Mouse (Mus musculus) heart, adult 8-10 months (tissue): Measurements from ENCODE around the gene Hoxa9. TPM values are rescaled to one million over a fixed set of nuclear protein-coding genes. Genes with fewer than 3 reads are reported as not detected.

Experiments
- DNase-seq: peaks from one replicate; pipeline ENCODE4 v3.0.0; 2022; ENCODE audit warnings: low spot score
- total RNA-seq, 4 experiments: library from RNA; stranded (reverse); gene quantifications; 2 replicates each; pipeline ENCODE4 v1.2.4; 2022

Hoxa9 gene
- total RNA-seq, 4 experiments from 2014 or later = not detected

DNA sequence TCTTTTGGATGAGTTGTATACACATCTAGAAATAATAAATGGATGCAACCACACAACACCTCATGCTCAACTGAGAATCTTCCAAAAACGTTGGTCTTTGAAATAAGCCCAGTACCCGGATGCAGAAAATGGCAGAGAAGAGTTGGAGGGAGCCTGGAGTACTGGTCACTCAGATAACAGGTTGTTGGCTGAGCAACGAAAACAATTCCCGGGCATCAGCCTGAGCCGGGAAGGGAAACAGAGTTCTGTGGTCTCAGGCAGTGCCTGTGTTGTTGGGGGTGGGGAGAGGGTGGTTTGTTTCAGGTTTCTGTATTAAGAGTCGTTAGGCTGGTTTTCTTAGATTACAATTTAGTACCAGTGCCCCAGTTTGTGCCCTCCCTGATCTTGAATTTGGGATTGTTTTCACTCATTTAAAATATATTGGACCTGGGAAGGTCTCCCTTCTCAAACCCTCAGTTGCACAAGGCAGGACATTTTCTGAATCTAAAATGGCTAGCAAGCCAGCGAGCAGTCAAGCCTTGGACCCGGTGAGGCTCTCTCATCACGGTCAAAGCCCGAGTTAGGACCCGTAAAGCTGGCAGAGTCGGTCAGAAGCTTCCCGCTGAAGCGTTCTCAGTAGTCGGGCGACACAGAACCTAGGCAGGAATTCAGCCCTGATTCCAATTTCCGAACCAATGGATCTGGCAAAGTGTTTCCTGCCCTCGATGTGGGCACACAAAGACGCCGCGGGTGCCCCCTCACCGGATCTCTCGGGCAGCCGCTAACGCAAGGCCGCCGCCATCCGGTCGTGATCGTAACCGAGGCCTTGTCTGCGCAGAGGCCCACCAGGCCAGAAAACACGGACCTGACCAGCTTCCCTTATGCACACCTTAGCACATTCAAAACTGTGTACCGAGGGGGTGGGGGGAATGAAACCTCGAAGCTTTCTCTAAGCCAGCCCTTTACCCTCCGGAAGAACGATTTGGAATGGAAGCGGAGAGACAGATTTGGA is 2.1 kb downstream of the Hoxa9 start:
- no peak for DNase-seq

DNA sequence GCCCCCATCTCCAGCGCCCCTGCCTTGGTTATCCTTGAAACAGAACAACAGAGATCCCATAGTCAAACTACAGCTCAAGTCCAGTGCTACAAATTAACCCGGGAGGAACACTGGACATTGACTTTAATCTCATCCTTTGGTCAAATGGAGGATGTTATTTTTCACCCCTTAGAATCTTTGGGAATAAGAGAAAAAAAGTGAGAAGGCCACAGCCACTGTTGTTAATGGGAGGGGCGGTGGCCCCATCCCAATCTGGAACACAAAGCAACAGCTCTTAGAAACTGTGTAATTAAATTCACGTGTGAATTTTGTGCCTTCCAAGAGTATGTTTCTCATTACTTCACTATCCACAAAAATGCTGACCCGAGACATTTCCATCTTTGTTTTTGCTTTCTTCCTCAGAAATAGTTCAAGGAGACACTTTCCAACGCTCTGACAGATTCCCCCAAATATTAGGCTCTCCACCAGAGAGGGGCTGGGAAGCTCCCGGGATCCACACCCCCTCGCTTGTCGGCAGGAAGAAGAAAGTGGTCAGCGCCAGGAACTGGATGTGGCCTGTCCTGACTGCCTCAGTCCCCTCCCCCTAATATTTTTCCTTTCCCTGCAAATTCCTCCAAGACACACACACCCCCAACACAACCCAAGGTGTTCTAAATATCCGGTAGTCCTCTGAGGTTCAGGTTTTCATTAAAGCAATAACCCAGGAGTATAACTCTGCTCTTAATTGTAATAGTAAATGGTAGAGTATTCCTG is 3.2 kb downstream of the Hoxa9 start:
- DNase-seq = no peak

DNA sequence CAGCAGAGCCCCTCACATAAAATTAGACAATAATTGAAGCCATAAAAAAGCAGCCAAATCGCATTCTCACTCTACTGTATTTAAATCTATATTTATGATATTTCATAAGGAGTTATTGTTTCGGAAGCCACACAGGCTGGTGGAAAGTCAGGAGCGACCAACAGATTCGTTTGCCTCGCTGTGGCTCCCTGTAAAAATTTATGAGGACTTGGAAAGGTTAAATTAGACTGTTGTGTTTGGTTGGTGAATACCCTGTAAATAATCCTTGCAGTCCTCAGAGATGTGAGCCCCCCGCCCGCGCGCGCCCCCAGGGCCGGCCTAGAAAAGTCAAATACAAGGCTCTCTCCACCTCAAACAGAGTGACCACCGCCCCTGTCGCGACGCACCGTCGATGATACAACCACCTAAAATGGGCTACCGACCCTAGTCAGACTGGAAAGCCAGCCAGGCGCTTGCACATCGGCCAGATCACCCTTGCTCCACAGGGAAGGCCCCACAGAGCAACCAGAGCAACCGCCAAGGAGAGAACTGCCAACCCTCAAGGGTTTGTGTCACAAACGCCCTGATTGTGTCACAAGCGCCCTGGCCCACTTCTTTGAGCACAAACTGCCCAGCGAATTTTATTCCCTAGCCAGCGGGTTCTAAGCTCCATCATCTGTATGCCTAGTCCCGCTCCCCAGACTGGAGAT is 4.2 kb downstream of the Hoxa9 start:
- no peak for DNase-seq

DNA sequence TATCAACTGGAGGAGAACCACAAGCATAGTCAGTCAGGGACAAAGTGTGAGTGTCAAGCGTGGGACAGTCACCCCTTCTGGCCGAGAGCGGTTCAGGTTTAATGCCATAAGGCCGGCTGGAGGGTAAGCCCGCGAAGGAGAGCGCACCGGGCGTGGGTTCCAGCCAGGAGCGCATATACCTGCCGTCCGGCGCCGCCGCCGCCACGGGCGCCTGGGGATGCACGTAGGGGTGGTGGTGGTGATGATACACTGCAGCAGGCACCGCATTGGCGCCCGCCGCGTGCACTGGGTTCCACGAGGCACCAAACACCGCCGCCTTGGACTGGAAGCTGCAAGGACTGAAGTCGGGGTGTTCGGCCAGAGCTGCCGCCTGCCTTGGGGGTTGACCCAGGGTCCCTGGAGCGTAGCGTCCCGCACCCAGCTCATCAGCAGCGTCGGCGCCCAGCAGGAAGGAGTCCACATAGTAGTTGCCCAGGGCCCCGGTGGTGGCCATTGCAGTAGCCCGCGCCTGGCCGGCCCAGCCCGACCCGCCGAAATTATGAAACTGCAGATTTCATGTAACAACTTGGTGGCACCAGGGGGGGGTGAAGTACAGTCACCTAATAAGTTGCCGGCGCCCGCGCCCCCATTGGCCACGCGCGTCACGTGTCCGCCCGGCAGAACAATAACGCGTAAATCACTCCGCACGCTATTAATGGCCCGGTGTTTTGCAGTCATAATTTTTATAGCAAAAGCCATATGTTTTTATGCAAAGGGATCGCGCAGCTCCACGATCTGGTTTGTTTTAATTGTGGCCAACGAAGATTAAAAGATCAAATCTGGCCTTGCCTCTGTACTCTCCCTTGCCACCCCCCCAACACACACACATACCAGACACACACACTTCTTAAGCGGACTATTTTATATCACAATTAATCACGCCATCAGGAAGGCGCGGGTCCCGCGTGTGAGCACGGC is 5.0 kb downstream of the Hoxa9 start:
- no peak for DNase-seq

- DNase-seq = no peak
These were observed 5.8 kb downstream of the Hoxa9 start for GRCm38 (mm10) chr6:52224895-52225611.

DNA sequence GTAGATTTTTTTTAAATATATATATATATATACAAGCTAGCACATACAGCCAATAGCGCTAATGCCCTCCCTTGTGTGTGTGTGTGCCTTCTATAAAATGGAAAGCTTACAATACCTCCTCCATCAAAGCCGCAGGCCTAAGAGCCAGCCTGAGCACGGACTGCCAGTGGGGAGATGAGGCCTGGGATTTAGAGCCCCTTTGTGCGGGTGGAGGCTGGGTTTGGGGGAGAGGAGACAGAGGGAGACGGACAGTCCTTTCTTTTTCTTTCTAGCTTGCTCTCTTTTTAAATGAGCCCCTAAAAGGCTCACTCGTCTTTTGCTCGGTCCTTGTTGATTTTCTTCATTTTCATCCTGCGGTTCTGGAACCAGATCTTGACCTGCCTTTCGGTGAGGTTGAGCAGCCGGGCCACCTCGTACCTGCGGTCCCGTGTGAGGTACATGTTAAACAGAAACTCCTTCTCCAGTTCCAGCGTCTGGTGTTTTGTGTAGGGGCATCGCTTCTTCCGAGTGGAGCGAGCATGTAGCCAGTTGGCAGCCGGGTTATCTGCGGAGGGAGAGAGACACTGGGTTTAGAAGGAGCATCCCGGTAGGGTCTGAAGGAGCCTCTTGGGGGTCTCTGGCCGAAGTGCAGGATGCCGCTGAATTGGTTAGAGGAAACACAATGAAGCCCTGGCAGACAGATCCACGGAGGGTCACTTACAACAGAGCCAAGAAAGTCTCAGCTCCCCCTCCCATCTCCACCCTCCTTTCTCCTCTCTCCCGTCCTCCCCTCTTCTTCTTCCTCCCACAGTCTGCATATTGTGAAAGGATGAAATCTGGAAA is 6.7 kb downstream of the Hoxa9 start:
- no peak for DNase-seq

DNA sequence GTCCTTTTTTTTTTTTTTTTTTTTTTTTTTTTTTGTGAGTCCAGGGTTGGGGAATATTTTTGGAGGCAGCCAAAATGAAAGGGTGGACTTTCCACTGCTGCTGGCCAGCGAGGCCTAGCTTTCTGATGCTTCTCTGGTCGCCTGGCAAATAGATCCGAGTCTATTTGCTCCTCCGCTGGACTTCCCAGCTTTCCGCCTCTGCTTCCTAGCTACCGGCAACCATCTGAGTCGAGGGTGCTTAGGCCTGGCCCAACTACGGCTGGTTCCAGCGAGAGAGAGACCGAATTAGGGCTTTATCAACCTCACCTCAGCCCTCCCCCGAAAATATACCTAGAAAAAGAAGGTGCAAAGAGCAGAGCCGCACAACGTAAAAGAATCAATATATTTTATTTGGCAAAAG is 8.2 kb downstream of the Hoxa9 start:
- no peak for DNase-seq

DNA sequence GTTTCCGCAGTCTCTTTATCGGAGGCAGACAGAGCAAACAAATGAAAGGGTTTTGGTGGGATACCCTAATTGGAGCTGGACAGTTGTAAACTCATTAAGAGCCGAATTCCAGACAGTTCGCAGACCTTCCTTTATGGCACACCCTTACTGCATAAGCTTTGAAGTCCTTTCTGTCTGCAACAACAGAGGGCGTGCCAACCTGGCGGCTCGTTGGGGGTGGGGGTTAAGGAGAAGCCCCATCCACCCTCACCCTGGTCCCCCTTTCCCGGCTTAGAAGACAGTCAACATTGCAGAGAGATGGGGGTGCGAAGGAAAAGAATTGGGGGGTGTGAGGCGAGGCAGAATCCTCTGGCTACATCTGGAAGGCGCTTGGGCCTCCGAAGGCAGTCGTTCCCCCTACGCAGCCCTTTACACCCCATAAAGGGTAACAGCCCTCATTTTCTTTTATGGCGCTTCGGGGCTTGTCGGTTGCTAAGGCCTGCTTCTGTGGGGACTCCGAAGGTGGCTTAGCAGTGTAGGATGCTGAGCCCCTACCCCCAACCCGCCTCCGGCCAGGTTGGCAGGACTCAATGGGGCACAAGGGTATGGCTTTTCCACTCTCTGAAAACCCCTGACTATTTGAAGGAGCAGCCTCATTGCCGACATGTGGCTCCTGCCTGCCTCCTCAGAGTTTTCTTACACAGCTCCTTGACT is 8.8 kb downstream of the Hoxa9 start:
- DNase-seq = no peak

DNA sequence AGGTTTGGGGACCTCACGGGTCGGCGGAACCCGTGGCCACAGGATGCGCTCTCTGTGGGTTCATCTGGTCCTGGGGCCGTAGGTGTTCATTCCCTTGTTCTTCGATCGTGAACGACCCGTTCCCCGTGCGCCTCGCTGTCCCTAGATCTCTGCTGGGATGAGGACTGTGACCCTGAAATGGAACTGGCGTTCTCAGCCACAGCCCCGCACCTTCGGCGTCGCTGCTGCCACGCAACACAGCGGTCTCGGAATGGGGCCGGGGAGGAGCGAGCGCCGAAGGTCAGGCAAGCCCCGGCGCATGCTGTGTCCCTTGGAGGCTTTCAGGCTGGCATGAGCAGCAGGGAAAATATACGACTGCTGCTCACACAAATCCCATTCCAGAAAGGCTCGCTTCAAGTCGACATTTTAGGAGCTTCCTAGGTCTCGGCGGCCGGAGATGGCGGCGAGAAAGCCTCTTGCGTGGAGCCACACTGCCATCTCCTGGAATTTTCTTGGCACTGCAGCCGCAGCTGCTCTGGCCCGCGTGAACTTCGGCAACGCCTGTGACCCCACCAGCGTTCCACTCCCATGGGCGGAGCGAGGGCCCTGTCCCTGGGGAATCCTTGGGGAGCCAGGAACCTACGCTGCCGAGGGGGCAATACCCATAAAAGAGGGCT is 9.4 kb downstream of the Hoxa9 start, which contains the start of gene Hoxa7:
Hoxa7 (minus strand) TSS at position 518 of the 656 bp plus-strand sequence.
- peak; percentile 82 for DNase-seq

GRCm38 (mm10) chr6:52220865-52221310 is 10.0 kb downstream of the Hoxa9 start:
- DNase-seq = no peak

- DNase-seq = no peak
These were observed 10.7 kb downstream of the Hoxa9 start for GRCm38 (mm10) chr6:52220003-52220864.

DNA sequence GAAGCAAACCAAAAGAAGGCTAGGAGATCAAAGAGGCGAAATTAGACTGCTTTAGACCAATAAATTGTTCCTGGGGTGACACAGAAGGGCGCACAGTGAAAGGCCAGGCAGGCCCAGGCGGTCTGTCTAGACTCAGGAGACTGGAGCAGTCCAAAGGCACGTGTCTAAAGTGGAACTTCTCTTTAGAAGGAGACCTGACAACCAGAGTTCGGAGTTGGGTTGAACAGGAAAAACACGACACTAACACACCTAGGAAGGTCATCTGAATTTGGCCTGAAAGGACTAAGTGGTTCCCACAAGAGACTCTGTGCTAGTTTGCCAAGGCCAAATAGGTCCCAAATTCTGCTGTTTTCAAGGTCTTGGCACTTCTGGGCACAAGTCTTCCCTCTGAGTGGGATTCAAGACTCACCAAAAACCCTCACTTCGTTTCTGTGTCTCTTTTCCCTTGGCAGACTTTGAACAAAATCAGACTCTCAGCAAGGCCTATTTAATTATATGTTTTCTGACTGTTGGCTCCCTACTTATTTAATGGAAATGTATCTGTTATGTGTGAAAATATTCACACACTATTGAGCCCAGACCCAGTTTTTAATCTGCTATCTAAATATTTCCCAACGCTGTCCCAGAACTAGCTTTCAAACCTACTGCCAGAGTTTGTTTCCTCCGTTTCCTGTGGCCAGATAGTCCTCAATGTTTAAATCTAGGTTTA is 11.5 kb downstream of the Hoxa9 start:
- DNase-seq = no peak

DNA sequence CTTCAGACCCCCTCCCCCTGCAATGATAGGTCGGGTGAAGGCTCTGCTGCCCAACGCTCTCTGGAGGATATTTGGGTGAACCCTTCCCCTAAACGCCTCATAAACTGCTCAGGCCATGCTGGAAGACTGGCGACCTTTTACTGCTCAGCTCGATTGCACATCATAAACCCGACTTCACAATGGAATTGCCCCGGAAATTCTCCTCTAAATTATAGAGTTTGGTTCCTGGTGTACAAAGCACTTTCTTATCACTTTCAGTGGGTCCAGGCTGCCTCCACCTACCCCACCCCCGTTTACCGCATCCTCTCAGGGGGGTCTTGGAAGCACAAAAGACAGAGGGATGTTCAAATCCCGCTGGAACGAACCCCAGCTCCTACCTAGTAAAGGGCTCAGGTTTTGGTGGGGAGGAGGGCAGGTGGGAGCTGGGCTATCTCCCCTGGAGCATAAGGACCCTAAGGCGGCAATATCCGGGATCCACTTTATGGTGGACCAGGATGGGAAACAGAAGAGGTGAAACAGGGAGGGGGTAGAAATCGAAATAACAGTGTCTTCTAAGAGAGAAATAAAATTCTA is 12.2 kb downstream of the Hoxa9 start:
- DNase-seq = no peak

- DNase-seq = no peak
These were observed 12.8 kb downstream of the Hoxa9 start for GRCm38 (mm10) chr6:52217895-52218642.

DNA sequence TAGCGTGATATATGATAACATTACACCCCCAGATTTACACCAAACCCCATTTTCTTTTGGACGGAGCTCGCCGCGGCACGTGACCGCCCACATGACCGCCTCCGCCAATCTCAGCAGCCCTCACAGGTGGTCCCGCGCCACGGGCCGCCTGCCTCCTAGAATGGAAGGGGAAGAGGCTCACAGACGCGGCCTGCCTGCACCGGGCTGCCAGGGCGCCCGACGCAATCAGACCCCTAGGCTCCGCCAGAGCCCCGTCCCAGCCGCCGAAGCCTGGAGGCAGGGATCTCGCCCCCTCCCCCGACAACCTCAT is 13.5 kb downstream of the Hoxa9 start:
- no peak for DNase-seq
